Comparison of ENCODE assay signal across 8 mouse cellular contexts in genomic region chr5:114174639-114175038, GRCm38 (mm10). TPM values are rescaled to one million over a fixed set of nuclear protein-coding genes. Genes with fewer than 3 reads are reported as not detected.
DNase-seq lines count a peak whose midpoint lies in the region; ATAC-seq and TF ChIP-seq lines count a peak whose summit lies in the region.

No protein-coding gene starts in this region.

- H3K9me3 ChIP-seq in forebrain, embryonic 11.5 days (ENCODE audit: control insufficient read depth, low read length) = no peaks in the 10 kb centered on the region
- no peaks in the 10 kb centered on the region for H3K9me3 ChIP-seq in forebrain, embryonic 12.5 days
- no peaks in the 10 kb centered on the region for H3K9me3 ChIP-seq in ES-E14 (ENCODE audit: control insufficient read depth, insufficient read depth, low read depth, low read length)
- H3K9me3 ChIP-seq in embryonic facial prominence, embryonic 14.5 days (ENCODE audit: control insufficient read depth, low read length) = no peaks in the 10 kb centered on the region
- H3K9me3 ChIP-seq in intestine, embryonic 14.5 days (ENCODE audit: control insufficient read depth, low read length) = no peaks in the 10 kb centered on the region
- H3K9me3 ChIP-seq in stomach, postnatal 0 days (ENCODE audit: control insufficient read depth, low read length) = no peaks in the 10 kb centered on the region

- no peaks in the 10 kb centered on the region for H3K36me3 ChIP-seq in forebrain, embryonic 11.5 days (ENCODE audit: control insufficient read depth, insufficient read depth, low read length)
- no peaks in the 10 kb centered on the region for H3K36me3 ChIP-seq in forebrain, embryonic 12.5 days (replicated peaks)
- no peaks in the 10 kb centered on the region for H3K36me3 ChIP-seq in ES-E14 (ENCODE audit: control insufficient read depth, insufficient read depth, low read length, poor library complexity, severe bottlenecking)
- no peaks in the 10 kb centered on the region for H3K36me3 ChIP-seq in embryonic facial prominence, embryonic 14.5 days (ENCODE audit: control insufficient read depth, insufficient read depth, low read length)
- H3K36me3 ChIP-seq in intestine, embryonic 14.5 days (ENCODE audit: control insufficient read depth, insufficient read depth, low read length) = no peaks in the 10 kb centered on the region
- H3K36me3 ChIP-seq in stomach, postnatal 0 days (ENCODE audit: control insufficient read depth, insufficient read depth, low read length) = no peaks in the 10 kb centered on the region

- no peaks in the 10 kb centered on the region for H3K27me3 ChIP-seq in forebrain, embryonic 11.5 days (ENCODE audit: control insufficient read depth, insufficient read depth, low read length)
- H3K27me3 ChIP-seq in forebrain, embryonic 12.5 days = peaks cover 35% of the 10 kb centered on the region
- H3K27me3 ChIP-seq in embryonic facial prominence, embryonic 14.5 days (replicated peaks; ENCODE audit: control insufficient read depth, insufficient read depth, low read length) = no peaks in the 10 kb centered on the region
- no peaks in the 10 kb centered on the region for H3K27me3 ChIP-seq in intestine, embryonic 14.5 days (replicated peaks; ENCODE audit: control insufficient read depth, insufficient read depth, low read length)
- H3K27me3 ChIP-seq in stomach, postnatal 0 days (ENCODE audit: control insufficient read depth, insufficient read depth, low read length) = no peaks in the 10 kb centered on the region

- in situ Hi-C loops in ES-E14 (cut with MboI; ENCODE audit: low sequenced_read_pairs in 2 of 2, unreplicated experiment in 2 of 2) = no loop called here

- TF ChIP-seq EP300 in stomach, postnatal 0 days (optimal IDR thresholded peaks at IDR 0.05) = no peak

- WGBS in forebrain, embryonic 11.5 days = 13% methylated on average over 16 of the region's 16 CpGs
- 15% methylated on average over 16 of the region's 16 CpGs for WGBS in forebrain, embryonic 12.5 days
- WGBS in embryonic facial prominence, embryonic 14.5 days = 17% methylated on average over 16 of the region's 16 CpGs
- whole genome bisulfite sequencing in intestine, embryonic 14.5 days = 14% methylated on average over 16 of the region's 16 CpGs
- whole genome bisulfite sequencing in lung, adult 2 months = 11% methylated on average over 16 of the region's 16 CpGs
- 13% methylated on average over 16 of the region's 16 CpGs for WGBS in stomach, postnatal 0 days

- peak; percentile 38; the same call in 1 of the 2 replicates for TF ChIP-seq CTCF in lung, adult 2 months (IDR thresholded peaks at IDR 0.05; ENCODE audit: insufficient read depth, low read length)
- peak; percentile 66 for TF ChIP-seq CTCF in stomach, postnatal 0 days (IDR thresholded peaks at IDR 0.05; ENCODE audit: low read depth)

- H3K27ac ChIP-seq in forebrain, embryonic 11.5 days (ENCODE audit: low read depth, low read length) = no peak overlapping the region
- no peak overlapping the region for H3K27ac ChIP-seq in forebrain, embryonic 12.5 days
- H3K27ac ChIP-seq in ES-E14 (ENCODE audit: insufficient read depth, low read depth, low read length, poor library complexity, severe bottlenecking) = no peak overlapping the region
- no peak overlapping the region for H3K27ac ChIP-seq in embryonic facial prominence, embryonic 14.5 days (replicated peaks; ENCODE audit: low read depth, low read length)
- no peak overlapping the region for H3K27ac ChIP-seq in intestine, embryonic 14.5 days (ENCODE audit: low read depth)
- H3K27ac ChIP-seq in stomach, postnatal 0 days (replicated peaks) = 0 out of 2 replicates have a peak overlapping the region, but pooled peaks have one; percentile 8

- H3K4me2 ChIP-seq in forebrain, embryonic 11.5 days (ENCODE audit: low read depth, low read length, severe bottlenecking) = no peak overlapping the region
- H3K4me2 ChIP-seq in forebrain, embryonic 12.5 days = no peak overlapping the region; the same call in 1 of the 2 replicates
- peak overlapping the region; percentile 41 for H3K4me2 ChIP-seq in embryonic facial prominence, embryonic 14.5 days (ENCODE audit: low read depth, low read length)
- peak overlapping the region; percentile 23; the same call in 1 of the 2 replicates for H3K4me2 ChIP-seq in intestine, embryonic 14.5 days (ENCODE audit: low read length)
- peak overlapping the region; percentile 42 for H3K4me2 ChIP-seq in stomach, postnatal 0 days (replicated peaks; ENCODE audit: low read depth)

- TF ChIP-seq POLR2A in lung, adult 2 months (IDR thresholded peaks at IDR 0.05; ENCODE audit: borderline replicate concordance, extremely low read depth, low read depth, low read length) = no peak

- no peak overlapping the region for H3K9ac ChIP-seq in forebrain, embryonic 11.5 days (ENCODE audit: low read length)
- no peak overlapping the region for H3K9ac ChIP-seq in forebrain, embryonic 12.5 days
- no peak overlapping the region for H3K9ac ChIP-seq in ES-E14 (ENCODE audit: insufficient read depth, low read depth, low read length, poor library complexity, severe bottlenecking)
- H3K9ac ChIP-seq in embryonic facial prominence, embryonic 14.5 days (ENCODE audit: low read depth, low read length) = no peak overlapping the region
- no peak overlapping the region for H3K9ac ChIP-seq in intestine, embryonic 14.5 days (ENCODE audit: low read length)
- no peak overlapping the region for H3K9ac ChIP-seq in stomach, postnatal 0 days (ENCODE audit: low read length)

- no peak for ATAC-seq in forebrain, embryonic 11.5 days (replicated peaks; ENCODE audit: low FRiP score)
- ATAC-seq in forebrain, embryonic 12.5 days (ENCODE audit: low FRiP score) = no peak
- ATAC-seq in embryonic facial prominence, embryonic 14.5 days (ENCODE audit: low read depth) = no peak
- no peak for ATAC-seq in intestine, embryonic 14.5 days (replicated peaks; ENCODE audit: low FRiP score, low TSS enrichment, low read depth)
- ATAC-seq in stomach, postnatal 0 days (ENCODE audit: low FRiP score, low TSS enrichment) = no peak

- DNase-seq in forebrain, embryonic 11.5 days (ENCODE audit: low spot score) = peak; percentile 79
- peak; percentile 96 for DNase-seq in ES-E14 (ENCODE audit: low read depth, low spot score)
- DNase-seq in embryonic facial prominence, embryonic 14.5 days (ENCODE audit: low spot score) = peak; percentile 71
- peak; percentile 76 for DNase-seq in intestine, embryonic 14.5 days (ENCODE audit: low spot score)
- DNase-seq in lung, adult 2 months = no peak
- DNase-seq in stomach, postnatal 0 days (ENCODE audit: low spot score) = peak; percentile 59
- DNase-seq in B cell, adult 2 months = no peak

- no peaks in the 10 kb centered on the region for H3K4me1 ChIP-seq in forebrain, embryonic 11.5 days (replicated peaks; ENCODE audit: control insufficient read depth, insufficient read depth, low read length)
- peaks cover 11% of the 10 kb centered on the region for H3K4me1 ChIP-seq in forebrain, embryonic 12.5 days
- peaks cover 6 to 8% of the 10 kb centered on the region in 2 experiments; a peak in 2 of 4 replicates for H3K4me1 ChIP-seq in ES-E14 (ENCODE audit: control insufficient read depth in 2 of 2, insufficient read depth in 2 of 2, low read length in 2 of 2, poor library complexity in 1 of 2)
- H3K4me1 ChIP-seq in embryonic facial prominence, embryonic 14.5 days (ENCODE audit: control insufficient read depth, insufficient read depth, low read length) = peaks cover 3% of the 10 kb centered on the region; the same call in 1 of the 2 replicates
- H3K4me1 ChIP-seq in intestine, embryonic 14.5 days (replicated peaks; ENCODE audit: control insufficient read depth, insufficient read depth, low read length) = no peaks in the 10 kb centered on the region; the same call in 1 of the 2 replicates
- peaks cover 14% of the 10 kb centered on the region for H3K4me1 ChIP-seq in lung, adult 2 months (ENCODE audit: control insufficient read depth, insufficient read depth, low read length)
- H3K4me1 ChIP-seq in stomach, postnatal 0 days (replicated peaks; ENCODE audit: control insufficient read depth, insufficient read depth) = no peaks in the 10 kb centered on the region; the same call in 1 of the 2 replicates

- H3K4me3 ChIP-seq in forebrain, embryonic 11.5 days (ENCODE audit: low read depth, low read length) = no peak overlapping the region
- H3K4me3 ChIP-seq in forebrain, embryonic 12.5 days (replicated peaks) = no peak overlapping the region
- H3K4me3 ChIP-seq in ES-E14 (ENCODE audit: insufficient read depth in 1 of 2, low read depth in 1 of 2, low read length in 2 of 2, poor library complexity in 1 of 2, severe bottlenecking in 1 of 2) = peak overlapping the region; percentile 23 to 72; a peak in 3 of 4 replicates
- peak overlapping the region; percentile 17; the same call in 1 of the 2 replicates for H3K4me3 ChIP-seq in embryonic facial prominence, embryonic 14.5 days (ENCODE audit: low read depth, low read length)
- H3K4me3 ChIP-seq in intestine, embryonic 14.5 days (ENCODE audit: low read depth, low read length) = no peak overlapping the region; the same call in 1 of the 2 replicates
- no peak overlapping the region for H3K4me3 ChIP-seq in lung, adult 2 months (replicated peaks; ENCODE audit: extremely low read depth, low read depth, low read length)
- peak overlapping the region; percentile 8; the same call in 1 of the 2 replicates for H3K4me3 ChIP-seq in stomach, postnatal 0 days (ENCODE audit: low read depth, low read length)

RNA-seq across cellular contexts. Expression of gene Acacb, which starts 28.3 kb away (rescaled TPM):
- 1.3 and 1.9 TPM in 2 replicates for polyA plus RNA-seq in forebrain, embryonic 11.5 days (2014; fragmentation: Nextera tagmentation; extraction: Ambion mirVana)
- 1.7 and 1.9 TPM in 2 replicates for polyA plus RNA-seq in forebrain, embryonic 12.5 days (2016; fragmentation: Nextera tagmentation; extraction: Ambion mirVana)
- 10.5 and 16.9 TPM in 2 replicates for total RNA-seq in ES-E14 (2012; rRNA removed)
- 2.3 and 2.4 TPM in 2 replicates for polyA plus RNA-seq in embryonic facial prominence, embryonic 14.5 days (2014; fragmentation: Nextera tagmentation; extraction: Ambion mirVana)
- 2.3 and 2.4 TPM in 2 replicates for polyA plus RNA-seq in intestine, embryonic 14.5 days (2014; fragmentation: Nextera tagmentation; extraction: Ambion mirVana)
- polyA plus RNA-seq in lung, adult 2 months (2012; rRNA removed) = 20.0 and 37.5 TPM in 2 replicates
- 1.3 and 1.4 TPM in 2 replicates for polyA plus RNA-seq in stomach, postnatal 0 days (2015; fragmentation: Nextera tagmentation; extraction: Ambion mirVana)

RNA-seq across cellular contexts. Expression of gene Ung, which starts 44.5 kb away (rescaled TPM):
- 49.4 and 50.6 TPM in 2 replicates for polyA plus RNA-seq in forebrain, embryonic 11.5 days (2014; fragmentation: Nextera tagmentation; extraction: Ambion mirVana)
- polyA plus RNA-seq in forebrain, embryonic 12.5 days (2016; fragmentation: Nextera tagmentation; extraction: Ambion mirVana) = 64.4 and 69.6 TPM in 2 replicates
- 67.9 and 71.6 TPM in 2 replicates for total RNA-seq in ES-E14 (2012; rRNA removed)
- 20.4 and 22.7 TPM in 2 replicates for polyA plus RNA-seq in embryonic facial prominence, embryonic 14.5 days (2014; fragmentation: Nextera tagmentation; extraction: Ambion mirVana)
- polyA plus RNA-seq in intestine, embryonic 14.5 days (2014; fragmentation: Nextera tagmentation; extraction: Ambion mirVana) = 38.2 and 41.6 TPM in 2 replicates
- polyA plus RNA-seq in lung, adult 2 months (2012; rRNA removed) = 2.2 and 3.0 TPM in 2 replicates
- 15.1 and 16.2 TPM in 2 replicates for polyA plus RNA-seq in stomach, postnatal 0 days (2015; fragmentation: Nextera tagmentation; extraction: Ambion mirVana)

RNA-seq across cellular contexts. Expression of gene Alkbh2, which starts 46.6 kb away (rescaled TPM):
- 12.6 and 12.9 TPM in 2 replicates for polyA plus RNA-seq in forebrain, embryonic 11.5 days (2014; fragmentation: Nextera tagmentation; extraction: Ambion mirVana)
- polyA plus RNA-seq in forebrain, embryonic 12.5 days (2016; fragmentation: Nextera tagmentation; extraction: Ambion mirVana) = 10.9 and 11.3 TPM in 2 replicates
- total RNA-seq in ES-E14 (2012; rRNA removed) = 26.7 and 32.6 TPM in 2 replicates
- polyA plus RNA-seq in embryonic facial prominence, embryonic 14.5 days (2014; fragmentation: Nextera tagmentation; extraction: Ambion mirVana) = 8.6 and 10.0 TPM in 2 replicates
- 9.4 and 12.6 TPM in 2 replicates for polyA plus RNA-seq in intestine, embryonic 14.5 days (2014; fragmentation: Nextera tagmentation; extraction: Ambion mirVana)
- polyA plus RNA-seq in lung, adult 2 months (2012; rRNA removed) = 7.7 and 8.6 TPM in 2 replicates
- 6.2 and 6.9 TPM in 2 replicates for polyA plus RNA-seq in stomach, postnatal 0 days (2015; fragmentation: Nextera tagmentation; extraction: Ambion mirVana)

Comparison
In these comparisons a context has a peak if more than half of its experiments do, and no peak if none do; other contexts are left out.
1. DNase-seq: peak in forebrain, embryonic 11.5 days (single experiment), ES-E14 (single experiment), embryonic facial prominence, embryonic 14.5 days (single experiment), intestine, embryonic 14.5 days (single experiment) and stomach, postnatal 0 days (single experiment); none in lung, adult 2 months (single experiment) and B cell, adult 2 months (0 of 2).
2. H3K4me2 ChIP-seq: peak in embryonic facial prominence, embryonic 14.5 days (single experiment), intestine, embryonic 14.5 days (single experiment) and stomach, postnatal 0 days (single experiment); none in forebrain, embryonic 11.5 days (single experiment) and forebrain, embryonic 12.5 days (single experiment).
3. H3K4me3 ChIP-seq: peak in ES-E14 (2 of 2), embryonic facial prominence, embryonic 14.5 days (single experiment) and stomach, postnatal 0 days (single experiment); none in forebrain, embryonic 11.5 days (single experiment), forebrain, embryonic 12.5 days (single experiment), intestine, embryonic 14.5 days (single experiment) and lung, adult 2 months (single experiment).